ENCODE assay signal across 20 mouse cellular contexts in the genomic region with DNA sequence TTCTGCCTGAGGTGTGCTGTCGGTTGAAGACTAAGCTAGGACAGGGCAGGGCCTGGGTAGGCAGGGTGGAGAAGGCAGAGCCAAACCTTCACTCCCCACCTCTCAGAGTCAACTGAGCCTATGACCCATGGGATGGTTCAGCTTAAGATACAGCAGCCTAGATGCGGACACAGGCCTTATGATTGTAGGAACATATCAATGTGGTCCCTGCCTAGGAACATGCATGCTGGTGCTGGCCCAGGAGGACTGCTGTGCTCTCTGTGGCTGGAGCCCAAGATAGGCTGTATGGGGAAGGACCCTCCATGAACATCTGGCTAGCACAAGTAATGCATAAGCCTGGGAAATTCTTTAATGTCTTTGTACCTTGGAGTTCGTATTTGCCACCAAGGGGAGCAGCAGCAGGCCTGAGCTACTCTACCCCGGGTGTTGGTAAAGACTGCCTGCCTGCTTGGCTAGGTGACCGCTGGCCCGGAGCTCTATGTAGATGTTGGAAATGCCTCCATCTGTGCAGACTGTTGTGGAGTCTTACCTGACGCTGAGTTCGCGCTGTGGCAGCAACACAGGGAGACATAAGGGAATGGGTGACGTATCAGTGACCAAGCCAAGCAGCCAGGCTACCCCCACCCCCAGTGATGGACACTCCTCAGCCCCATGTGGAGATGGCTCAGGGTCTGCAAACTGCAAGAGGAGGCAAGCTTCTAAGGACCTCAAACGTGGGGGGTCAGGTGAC. TPM values are rescaled to one million over a fixed set of nuclear protein-coding genes. Genes with fewer than 3 reads are reported as not detected.
DNase-seq lines count a peak whose midpoint lies in the region; ATAC-seq and TF ChIP-seq lines count a peak whose summit lies in the region.
"Had no signal": no experiment of that assay in that cellular context is flagged by ENCODE, and none has a peak within 500 bp of the region (broad histone marks: within the 10 kb centered on the region; RNA-seq: fewer than 3 reads in every experiment).

No protein-coding gene starts in this region.

- H3K9ac ChIP-seq in forebrain, embryonic 11.5 days (ENCODE audit: low read length) = no peak overlapping the region
- H3K9ac ChIP-seq in forebrain, embryonic 14.5 days (ENCODE audit: low read length) = no peak overlapping the region
- no peak overlapping the region for H3K9ac ChIP-seq in liver, embryonic 11.5 days (ENCODE audit: low read depth, low read length)
- no peak overlapping the region for H3K9ac ChIP-seq in liver, embryonic 12.5 days
- H3K9ac ChIP-seq in liver, postnatal 0 days (replicated peaks) = no peak overlapping the region
- H3K9ac ChIP-seq: forebrain, embryonic 15.5 days; heart, embryonic 15.5 days; limb, embryonic 13.5 days; midbrain, embryonic 15.5 days had no signal

- H3K9me3 ChIP-seq in forebrain, embryonic 11.5 days (ENCODE audit: control insufficient read depth, low read length) = no peaks in the 10 kb centered on the region
- H3K9me3 ChIP-seq in forebrain, embryonic 14.5 days (replicated peaks; ENCODE audit: control insufficient read depth, low read length) = no peaks in the 10 kb centered on the region
- H3K9me3 ChIP-seq in liver, embryonic 11.5 days (ENCODE audit: control insufficient read depth, low read length) = no peaks in the 10 kb centered on the region
- no peaks in the 10 kb centered on the region for H3K9me3 ChIP-seq in liver, embryonic 12.5 days (replicated peaks)
- no peaks in the 10 kb centered on the region for H3K9me3 ChIP-seq in liver, postnatal 0 days (ENCODE audit: low read length)
- H3K9me3 ChIP-seq: forebrain, embryonic 15.5 days; heart, embryonic 15.5 days; hindbrain, embryonic 10.5 days; limb, embryonic 13.5 days; megakaryocyte, embryonic 14.5 days; midbrain, embryonic 15.5 days had no signal

- no peak overlapping the region for H3K4me2 ChIP-seq in forebrain, embryonic 11.5 days (ENCODE audit: low read depth, low read length, severe bottlenecking)
- no peak overlapping the region for H3K4me2 ChIP-seq in forebrain, embryonic 14.5 days (ENCODE audit: low read length)
- H3K4me2 ChIP-seq in liver, embryonic 11.5 days = no peak overlapping the region
- no peak overlapping the region for H3K4me2 ChIP-seq in liver, embryonic 12.5 days
- no peak overlapping the region for H3K4me2 ChIP-seq in liver, postnatal 0 days (ENCODE audit: low read depth, low read length)
- H3K4me2 ChIP-seq: forebrain, embryonic 15.5 days; heart, embryonic 15.5 days; limb, embryonic 13.5 days; midbrain, embryonic 15.5 days had no signal

- TF ChIP-seq CTCF in liver, postnatal 0 days (IDR thresholded peaks at IDR 0.05; ENCODE audit: low read depth) = no peak

- H3K36me3 ChIP-seq in forebrain, embryonic 11.5 days (ENCODE audit: control insufficient read depth, insufficient read depth, low read length) = no peaks in the 10 kb centered on the region
- H3K36me3 ChIP-seq in forebrain, embryonic 14.5 days (ENCODE audit: control insufficient read depth, insufficient read depth, low read length) = peaks cover 19% of the 10 kb centered on the region; the same call in 1 of the 2 replicates
- H3K36me3 ChIP-seq in liver, embryonic 11.5 days (ENCODE audit: control insufficient read depth, insufficient read depth, low read length) = peaks cover 5% of the 10 kb centered on the region
- peaks cover 34% of the 10 kb centered on the region for H3K36me3 ChIP-seq in liver, embryonic 12.5 days
- peaks cover 28% of the 10 kb centered on the region for H3K36me3 ChIP-seq in liver, postnatal 0 days (replicated peaks; ENCODE audit: insufficient read depth, low read length)
- H3K36me3 ChIP-seq: midbrain, embryonic 15.5 days had no signal

- no peak for TF ChIP-seq EP300 in liver, postnatal 0 days (IDR thresholded peaks at IDR 0.05; ENCODE audit: low read depth)

- WGBS in forebrain, embryonic 11.5 days = 91% methylated on average over 11 of the region's 11 CpGs
- WGBS in forebrain, embryonic 14.5 days = 90% methylated on average over 11 of the region's 11 CpGs
- WGBS in liver, embryonic 11.5 days = 92% methylated on average over 11 of the region's 11 CpGs
- WGBS in liver, embryonic 12.5 days (ENCODE audit: insufficient replicate concordance) = 81% methylated on average over 11 of the region's 11 CpGs
- 84% methylated on average over 11 of the region's 11 CpGs for WGBS in liver, postnatal 0 days (ENCODE audit: insufficient replicate concordance)

- no peak overlapping the region for H3K27ac ChIP-seq in forebrain, embryonic 11.5 days (ENCODE audit: low read depth, low read length)
- no peak overlapping the region for H3K27ac ChIP-seq in forebrain, embryonic 14.5 days (ENCODE audit: low read depth, low read length)
- no peak overlapping the region for H3K27ac ChIP-seq in liver, embryonic 11.5 days (ENCODE audit: low read depth, low read length)
- no peak overlapping the region for H3K27ac ChIP-seq in liver, embryonic 12.5 days
- no peak overlapping the region for H3K27ac ChIP-seq in liver, postnatal 0 days (ENCODE audit: low read depth)
- H3K27ac ChIP-seq: forebrain, embryonic 15.5 days; heart, embryonic 15.5 days; hindbrain, embryonic 10.5 days; hindbrain, postnatal 0 days; kidney, postnatal 0 days; limb, embryonic 13.5 days; midbrain, embryonic 15.5 days had no signal

- H3K4me1 ChIP-seq in forebrain, embryonic 11.5 days (replicated peaks; ENCODE audit: control insufficient read depth, insufficient read depth, low read length) = no peaks in the 10 kb centered on the region
- no peaks in the 10 kb centered on the region for H3K4me1 ChIP-seq in forebrain, embryonic 14.5 days (ENCODE audit: control insufficient read depth, insufficient read depth, low read length)
- H3K4me1 ChIP-seq in liver, embryonic 11.5 days (replicated peaks; ENCODE audit: control insufficient read depth, insufficient read depth, low read length) = peaks cover 26% of the 10 kb centered on the region
- H3K4me1 ChIP-seq in liver, embryonic 12.5 days = peaks cover 70% of the 10 kb centered on the region
- peaks cover 13% of the 10 kb centered on the region for H3K4me1 ChIP-seq in liver, postnatal 0 days (ENCODE audit: insufficient read depth)
- H3K4me1 ChIP-seq: forebrain, embryonic 15.5 days; limb, embryonic 13.5 days had no signal

- ATAC-seq in forebrain, embryonic 11.5 days (replicated peaks; ENCODE audit: low FRiP score) = no peak
- no peak for ATAC-seq in forebrain, embryonic 14.5 days
- ATAC-seq in liver, embryonic 11.5 days (replicated peaks; ENCODE audit: low FRiP score) = no peak
- ATAC-seq in liver, embryonic 12.5 days = no peak
- ATAC-seq in liver, postnatal 0 days = no peak
- ATAC-seq: forebrain, embryonic 15.5 days; midbrain, embryonic 15.5 days had no signal

- no peaks in the 10 kb centered on the region for H3K27me3 ChIP-seq in forebrain, embryonic 11.5 days (ENCODE audit: control insufficient read depth, insufficient read depth, low read length)
- H3K27me3 ChIP-seq in forebrain, embryonic 14.5 days (replicated peaks; ENCODE audit: control insufficient read depth, insufficient read depth, low read length) = no peaks in the 10 kb centered on the region
- H3K27me3 ChIP-seq in liver, embryonic 11.5 days (replicated peaks; ENCODE audit: control insufficient read depth, insufficient read depth, low read length) = no peaks in the 10 kb centered on the region
- H3K27me3 ChIP-seq in liver, embryonic 12.5 days (replicated peaks) = no peaks in the 10 kb centered on the region
- no peaks in the 10 kb centered on the region for H3K27me3 ChIP-seq in liver, postnatal 0 days (ENCODE audit: insufficient read depth, low read length)
- H3K27me3 ChIP-seq: forebrain, embryonic 15.5 days; heart, embryonic 15.5 days; limb, embryonic 13.5 days; megakaryocyte, embryonic 14.5 days; midbrain, embryonic 15.5 days had no signal

- H3K4me3 ChIP-seq in forebrain, embryonic 11.5 days (ENCODE audit: low read depth, low read length) = no peak overlapping the region
- no peak overlapping the region for H3K4me3 ChIP-seq in forebrain, embryonic 14.5 days (ENCODE audit: low read depth, low read length)
- H3K4me3 ChIP-seq in liver, embryonic 11.5 days (ENCODE audit: low read depth, low read length) = no peak overlapping the region
- H3K4me3 ChIP-seq in liver, embryonic 12.5 days = no peak overlapping the region
- no peak overlapping the region for H3K4me3 ChIP-seq in liver, postnatal 0 days (ENCODE audit: low read depth, low read length)
- H3K4me3 ChIP-seq: forebrain, embryonic 15.5 days; heart, embryonic 15.5 days; hindbrain, embryonic 10.5 days; limb, embryonic 13.5 days; megakaryocyte, embryonic 14.5 days; midbrain, embryonic 15.5 days had no signal

- peak; percentile 35 for DNase-seq in forebrain, embryonic 11.5 days (ENCODE audit: low spot score)
- no peak for DNase-seq in forebrain, embryonic 14.5 days (ENCODE audit: low spot score)
- DNase-seq in liver, embryonic 11.5 days (ENCODE audit: low spot score) = peak; percentile 31
- DNase-seq in cerebellum, adult 8-10 months = peak; percentile 42
- DNase-seq in liver, postnatal 0 days = peak; percentile 9
- DNase-seq in right cerebral cortex, postnatal 36 days (ENCODE audit: low spot score in 2 of 2) = no peak
- DNase-seq: B cell, adult 2 months; kidney, adult 18-20 months; layer of hippocampus, postnatal 36 days; lung, adult 18-20 months; thymus, postnatal 4 days had no signal

RNA-seq across cellular contexts. Expression of gene Uckl1, which starts 12.6 kb away (rescaled TPM):
- polyA plus RNA-seq in forebrain, embryonic 11.5 days (2014; fragmentation: Nextera tagmentation; extraction: Ambion mirVana) = 51.0 and 51.5 TPM in 2 replicates
- 60.0 and 73.5 TPM in 2 replicates for polyA plus RNA-seq in forebrain, embryonic 14.5 days (2014; fragmentation: Nextera tagmentation; extraction: Ambion mirVana)
- 44.5 and 51.2 TPM in 2 replicates for polyA plus RNA-seq in liver, embryonic 11.5 days (2014; fragmentation: Nextera tagmentation; extraction: Ambion mirVana)
- polyA plus RNA-seq in liver, embryonic 12.5 days (2016; fragmentation: Nextera tagmentation; extraction: Ambion mirVana) = 30.7 and 32.7 TPM in 2 replicates
- 20.3 and 22.8 TPM in 2 replicates for polyA plus RNA-seq in liver, postnatal 0 days (2015; fragmentation: Nextera tagmentation; extraction: Ambion mirVana)

RNA-seq across cellular contexts. Expression of gene Prpf6, which starts 19.6 kb away (rescaled TPM):
- 76.5 and 82.4 TPM in 2 replicates for polyA plus RNA-seq in forebrain, embryonic 11.5 days (2014; fragmentation: Nextera tagmentation; extraction: Ambion mirVana)
- 57.2 and 62.3 TPM in 2 replicates for polyA plus RNA-seq in forebrain, embryonic 14.5 days (2014; fragmentation: Nextera tagmentation; extraction: Ambion mirVana)
- polyA plus RNA-seq in liver, embryonic 11.5 days (2014; fragmentation: Nextera tagmentation; extraction: Ambion mirVana) = 63.0 and 68.5 TPM in 2 replicates
- polyA plus RNA-seq in liver, embryonic 12.5 days (2016; fragmentation: Nextera tagmentation; extraction: Ambion mirVana) = 45.6 and 48.2 TPM in 2 replicates
- 16.7 and 17.5 TPM in 2 replicates for polyA plus RNA-seq in liver, postnatal 0 days (2015; fragmentation: Nextera tagmentation; extraction: Ambion mirVana)

RNA-seq across cellular contexts. Expression of gene Zfp512b, which starts 20.5 kb away (rescaled TPM):
- 53.7 and 60.7 TPM in 2 replicates for polyA plus RNA-seq in forebrain, embryonic 11.5 days (2014; fragmentation: Nextera tagmentation; extraction: Ambion mirVana)
- 30.5 and 38.6 TPM in 2 replicates for polyA plus RNA-seq in forebrain, embryonic 14.5 days (2014; fragmentation: Nextera tagmentation; extraction: Ambion mirVana)
- 31.2 and 33.9 TPM in 2 replicates for polyA plus RNA-seq in liver, embryonic 11.5 days (2014; fragmentation: Nextera tagmentation; extraction: Ambion mirVana)
- 22.2 and 23.4 TPM in 2 replicates for polyA plus RNA-seq in liver, embryonic 12.5 days (2016; fragmentation: Nextera tagmentation; extraction: Ambion mirVana)
- polyA plus RNA-seq in liver, postnatal 0 days (2015; fragmentation: Nextera tagmentation; extraction: Ambion mirVana) = 8.9 and 10.5 TPM in 2 replicates

RNA-seq across cellular contexts. Expression of gene Samd10, which starts 26.9 kb away (rescaled TPM):
- polyA plus RNA-seq in forebrain, embryonic 11.5 days (2014; fragmentation: Nextera tagmentation; extraction: Ambion mirVana) = 52.0 and 58.5 TPM in 2 replicates
- polyA plus RNA-seq in forebrain, embryonic 14.5 days (2014; fragmentation: Nextera tagmentation; extraction: Ambion mirVana) = 140 and 145 TPM in 2 replicates
- polyA plus RNA-seq in liver, embryonic 11.5 days (2014; fragmentation: Nextera tagmentation; extraction: Ambion mirVana) = 6.2 and 6.8 TPM in 2 replicates
- polyA plus RNA-seq in liver, embryonic 12.5 days (2016; fragmentation: Nextera tagmentation; extraction: Ambion mirVana) = 2.8 and 3.0 TPM in 2 replicates
- 2.1 and 2.3 TPM in 2 replicates for polyA plus RNA-seq in liver, postnatal 0 days (2015; fragmentation: Nextera tagmentation; extraction: Ambion mirVana)

RNA-seq across cellular contexts. Expression of gene Dnajc5, which starts 51.8 kb away (rescaled TPM):
- 103 and 104 TPM in 2 replicates for polyA plus RNA-seq in forebrain, embryonic 11.5 days (2014; fragmentation: Nextera tagmentation; extraction: Ambion mirVana)
- polyA plus RNA-seq in forebrain, embryonic 14.5 days (2014; fragmentation: Nextera tagmentation; extraction: Ambion mirVana) = 127 and 165 TPM in 2 replicates
- polyA plus RNA-seq in liver, embryonic 11.5 days (2014; fragmentation: Nextera tagmentation; extraction: Ambion mirVana) = 61.1 and 65.6 TPM in 2 replicates
- 43.6 and 45.0 TPM in 2 replicates for polyA plus RNA-seq in liver, embryonic 12.5 days (2016; fragmentation: Nextera tagmentation; extraction: Ambion mirVana)
- 20.5 and 24.7 TPM in 2 replicates for polyA plus RNA-seq in liver, postnatal 0 days (2015; fragmentation: Nextera tagmentation; extraction: Ambion mirVana)

Comparison
In these comparisons a context has a peak if more than half of its experiments do, and no peak if none do; other contexts are left out.
1. DNase-seq: peak in forebrain, embryonic 11.5 days (single experiment), liver, embryonic 11.5 days (single experiment), cerebellum, adult 8-10 months (single experiment) and liver, postnatal 0 days (single experiment); none in forebrain, embryonic 14.5 days (single experiment) and right cerebral cortex, postnatal 36 days (0 of 2).